ENCODE assay signal across 13 mouse cellular contexts in the genomic region with DNA sequence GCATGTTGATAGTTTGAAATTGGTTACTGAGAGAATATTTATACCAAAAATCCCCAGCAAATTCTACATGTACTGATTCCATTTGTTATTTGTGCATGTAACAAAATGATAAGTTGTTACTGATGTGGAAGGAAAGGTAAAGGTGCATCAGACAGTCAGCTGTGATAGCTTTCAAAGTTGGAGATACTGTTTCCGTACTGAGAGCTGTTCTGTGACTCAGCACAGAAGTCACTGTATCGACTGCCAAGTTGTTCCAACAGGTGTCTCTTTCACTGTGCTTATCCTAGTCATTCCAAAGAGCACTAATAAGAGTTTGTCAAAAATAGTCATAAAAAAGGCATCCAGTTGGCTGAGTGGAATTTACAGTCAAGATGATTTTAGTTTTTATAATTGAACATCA.
"Had no signal": no experiment of that assay in that cellular context is flagged by ENCODE, and none has a peak within 500 bp of the region (broad histone marks: within the 10 kb centered on the region; RNA-seq: fewer than 3 reads in every experiment).

No protein-coding gene starts in this region.

- H3K9me3 ChIP-seq: intestine, embryonic 15.5 days; limb, embryonic 15.5 days; midbrain, embryonic 12.5 days; neural tube, embryonic 12.5 days had no signal

- H3K4me1 ChIP-seq: intestine, embryonic 15.5 days; limb, embryonic 15.5 days; midbrain, embryonic 12.5 days; neural tube, embryonic 12.5 days had no signal

- H3K4me3 ChIP-seq: intestine, embryonic 15.5 days; layer of hippocampus, adult 2 months; limb, embryonic 15.5 days; midbrain, embryonic 12.5 days; neural tube, embryonic 12.5 days had no signal

- H3K27ac ChIP-seq: intestine, embryonic 15.5 days; limb, embryonic 15.5 days; liver, embryonic 14.5 days; midbrain, embryonic 12.5 days; neural tube, embryonic 12.5 days had no signal

- H3K27me3 ChIP-seq: intestine, embryonic 15.5 days; limb, embryonic 15.5 days; midbrain, embryonic 12.5 days; neural tube, embryonic 12.5 days had no signal

- H3K9ac ChIP-seq: intestine, embryonic 15.5 days; limb, embryonic 15.5 days; liver, embryonic 14.5 days; midbrain, embryonic 12.5 days; neural tube, embryonic 12.5 days had no signal

- ATAC-seq: intestine, embryonic 15.5 days had no signal

- DNase-seq: kidney, adult 18-20 months; kidney, postnatal 10 days; kidney, postnatal 4 days; left cerebral cortex, postnatal 4 days; lung, adult 18-20 months; right cerebral cortex, postnatal 4 days; thymus, postnatal 4 days had no signal

- H3K4me2 ChIP-seq: intestine, embryonic 15.5 days; limb, embryonic 15.5 days; midbrain, embryonic 12.5 days; neural tube, embryonic 12.5 days had no signal

- H3K36me3 ChIP-seq: intestine, embryonic 15.5 days; limb, embryonic 15.5 days; midbrain, embryonic 12.5 days; neural tube, embryonic 12.5 days had no signal
